Mouse (Mus musculus) frontal cortex, adult (tissue): ENCODE measurements around the gene Nsl1.

Experiments
- ATAC-seq: cut with Nextera tagmentation; 2 replicates; pipeline ENCODE4 v1.9.2; 2017; ENCODE audit warnings: mild to moderate bottlenecking, moderate library complexity, mixed read lengths; ENCODE audit not compliant: low TSS enrichment

Nsl1 gene

DNA sequence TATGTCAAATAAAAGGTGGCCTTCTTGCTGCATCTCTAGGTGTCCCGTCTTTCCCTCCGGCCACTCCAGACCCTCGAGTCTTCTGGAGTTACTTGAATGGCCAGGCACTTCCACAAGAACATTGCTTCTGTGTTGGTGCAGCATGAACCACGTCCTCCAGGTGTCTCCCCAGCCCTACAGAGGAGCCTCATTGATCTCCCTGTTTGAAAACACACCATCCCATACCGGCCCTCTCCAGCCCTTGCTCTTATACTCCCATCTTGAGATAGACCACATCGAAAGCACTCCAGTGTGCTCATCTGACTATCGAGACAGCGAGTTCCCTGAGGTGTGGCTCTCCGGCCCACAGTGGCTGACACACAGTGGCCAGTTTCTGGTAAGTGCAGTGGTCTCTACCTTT, 32.2 kb downstream of the Nsl1 start:
- peak; percentile 27; the same call in 1 of the 2 replicates for ATAC-seq

DNA sequence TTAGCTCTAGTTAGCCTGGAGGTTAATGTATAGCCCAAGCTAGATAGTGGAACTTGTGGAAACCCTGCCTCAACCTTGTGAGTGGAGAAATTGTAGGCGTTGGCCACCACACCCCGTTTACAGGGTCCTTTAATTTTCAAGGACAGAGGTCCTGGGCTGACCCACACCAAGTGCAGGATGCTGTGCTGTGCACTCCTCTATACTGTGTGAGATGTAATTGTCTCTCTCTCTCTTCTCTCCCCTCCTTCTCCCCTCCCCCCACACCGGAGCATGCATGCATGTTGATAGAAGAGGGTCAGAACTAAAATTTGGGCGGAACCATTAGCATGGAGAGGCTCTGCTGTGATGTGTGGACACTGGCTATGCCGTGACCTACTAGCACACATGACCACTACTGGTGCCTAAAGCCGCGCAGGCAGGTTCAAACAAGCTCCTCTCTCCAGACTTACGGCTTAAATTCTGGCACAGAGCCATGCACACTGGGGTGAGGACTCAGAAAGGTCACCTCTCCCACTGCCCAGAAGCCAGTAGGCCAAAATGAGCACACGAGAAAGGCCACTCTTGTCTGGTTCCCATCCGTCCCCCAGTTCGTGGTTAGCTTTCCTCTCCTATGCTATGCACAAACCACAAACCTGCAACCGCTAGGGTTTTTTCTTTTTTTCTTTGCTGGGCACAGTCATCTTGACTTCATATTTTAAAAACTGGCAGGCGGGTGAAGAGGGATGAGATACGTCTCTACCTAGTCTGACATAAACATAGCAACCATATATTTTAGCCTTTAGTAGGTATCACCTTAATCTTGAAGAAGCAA, 34.3 kb downstream of the Nsl1 start:
- ATAC-seq = no peak

DNA sequence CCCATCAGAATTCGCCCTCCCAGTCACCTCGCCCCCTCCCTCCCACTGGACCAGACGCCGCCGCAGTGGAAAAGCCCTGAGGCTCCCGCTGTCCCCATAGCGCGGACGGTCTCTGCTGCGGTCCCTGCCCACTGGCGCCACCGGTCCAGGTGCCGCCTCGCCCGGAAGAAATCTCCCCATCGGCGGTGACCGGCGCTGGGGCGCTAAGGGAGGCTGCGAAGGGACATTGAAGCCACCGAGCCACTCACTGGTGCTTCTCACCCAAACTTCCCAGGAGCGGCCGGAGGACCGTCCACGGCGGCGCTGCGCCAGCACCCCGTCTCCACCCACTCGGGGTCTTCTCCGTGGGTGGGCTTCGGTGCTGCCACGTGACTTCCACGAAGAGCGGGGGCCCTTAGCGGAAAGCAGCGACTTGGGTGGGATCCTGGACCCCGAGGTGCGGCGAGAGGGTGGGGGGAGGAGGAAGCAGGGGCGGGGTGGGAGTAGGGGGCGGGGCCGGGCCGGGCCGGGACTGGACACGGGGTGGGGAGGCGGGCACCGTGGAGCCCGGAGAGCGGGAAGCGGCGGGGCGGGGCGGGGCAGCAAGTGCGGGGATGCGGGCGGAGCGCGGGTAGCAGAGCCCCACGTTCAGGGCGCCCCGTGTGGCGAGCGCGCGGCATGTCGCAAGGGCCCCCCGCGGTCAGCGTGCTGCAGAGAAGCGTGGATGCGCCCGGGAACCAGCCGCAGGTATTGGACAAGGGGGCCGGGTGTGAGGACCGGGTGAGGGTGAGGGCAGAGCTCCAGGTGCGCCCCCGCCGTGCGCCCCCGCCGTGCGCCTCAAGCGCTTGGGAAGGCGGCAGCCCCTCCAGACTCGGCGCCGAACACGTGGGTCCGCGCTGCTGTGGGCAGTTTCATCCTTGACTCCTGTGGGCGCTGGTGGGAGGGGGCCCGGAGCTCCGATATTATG, 35.3 kb downstream of the Nsl1 start, which contains the start of gene Batf3:
Gene Batf3 (plus strand): TSS at position 46 of the 946 bp plus-strand sequence.
- peak; percentile 45; the same call in 1 of the 2 replicates for ATAC-seq

DNA sequence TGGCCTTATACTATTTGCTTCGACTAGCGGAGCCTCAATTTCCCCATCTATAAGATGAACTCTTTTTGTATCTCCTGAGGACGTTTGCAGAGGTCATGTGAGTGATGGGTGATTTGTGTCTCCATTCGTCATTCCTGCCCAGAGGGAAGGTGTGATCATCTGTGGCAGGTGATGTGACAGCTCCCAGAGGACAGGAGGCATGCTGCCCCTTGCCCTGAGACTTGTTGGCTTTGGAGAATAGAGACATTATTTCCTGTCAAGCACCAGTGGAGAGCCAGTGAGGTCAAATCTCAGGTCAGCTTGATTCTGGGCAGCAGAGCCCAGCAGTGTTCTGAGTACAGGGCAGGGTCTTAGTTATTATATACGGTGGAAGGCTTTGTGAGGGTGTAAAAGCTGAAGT, 36.3 kb downstream of the Nsl1 start:
- no peak for ATAC-seq

DNA sequence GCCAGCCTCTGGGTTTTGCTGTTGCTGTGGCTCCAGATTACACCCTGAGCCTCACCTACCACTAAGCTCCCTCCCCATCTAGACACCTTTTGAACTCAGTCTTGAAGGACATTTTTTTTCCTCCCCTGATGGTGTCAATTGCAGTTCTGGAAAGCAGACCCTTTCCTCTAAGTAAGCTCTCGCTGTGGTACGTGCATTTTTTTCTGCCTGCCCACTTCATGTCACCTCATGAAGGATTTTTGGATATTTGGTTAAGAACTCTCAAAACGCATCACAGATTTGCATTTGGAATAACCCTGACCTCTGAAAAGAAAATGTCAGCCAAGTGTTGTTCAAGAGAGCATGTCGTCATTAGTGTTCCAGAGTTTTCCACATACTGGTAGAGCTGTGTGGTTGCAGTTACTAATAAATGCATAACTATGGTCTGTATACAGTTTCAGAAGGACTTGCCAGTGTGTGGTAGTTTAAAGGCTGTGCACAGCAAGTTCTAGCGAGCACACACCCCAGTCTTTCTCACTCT, 37.0 kb downstream of the Nsl1 start:
- no peak for ATAC-seq

DNA sequence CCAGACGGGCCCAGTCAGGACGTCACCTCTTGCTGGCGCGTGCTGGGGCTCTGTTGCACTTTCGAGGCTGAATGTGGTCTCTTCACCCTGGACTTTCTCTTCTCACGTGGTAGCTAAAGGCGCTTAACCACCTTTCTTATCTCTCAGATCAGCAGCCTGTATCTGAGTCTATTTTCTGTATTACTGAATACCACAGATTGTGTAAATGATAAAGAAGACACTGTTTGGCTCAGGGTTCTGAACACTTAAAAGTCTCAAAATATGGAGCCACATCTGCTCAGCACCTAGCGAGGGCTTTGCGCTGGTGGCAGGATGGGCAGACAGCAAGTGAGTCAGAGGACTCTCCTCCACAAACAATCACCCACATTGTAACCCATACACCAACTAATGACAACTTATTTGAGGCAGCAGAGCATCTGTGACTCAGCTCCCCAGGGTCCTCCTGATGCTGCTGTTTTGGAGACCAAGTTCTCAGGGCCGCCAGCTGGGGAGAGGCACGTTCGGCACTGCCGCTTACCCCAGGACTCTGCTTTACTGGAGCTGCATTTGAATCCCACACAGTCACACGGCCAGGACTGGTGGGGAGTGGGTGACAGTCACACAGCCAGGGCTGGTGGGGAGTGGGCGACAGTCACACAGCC, 40.0 kb downstream of the Nsl1 start:
- ATAC-seq = no peak

DNA sequence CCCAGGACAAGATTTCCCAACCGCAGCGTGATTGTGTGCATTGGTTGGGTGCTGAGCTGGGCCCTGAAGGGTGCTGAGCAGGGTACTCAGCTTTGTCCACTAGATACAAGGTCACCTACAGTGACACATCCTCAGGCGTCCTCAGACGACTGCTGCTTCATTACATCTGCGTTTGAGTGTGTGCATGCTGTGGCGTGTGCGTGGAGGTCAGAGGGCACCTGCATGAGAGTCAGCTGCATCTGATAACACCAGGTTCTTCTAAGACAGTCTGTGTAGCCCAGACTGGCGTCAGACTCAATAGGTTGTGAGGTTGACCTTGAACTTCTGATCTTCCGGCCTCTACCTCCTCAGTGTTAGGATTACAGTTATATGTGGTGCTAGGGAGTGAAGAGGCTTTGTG, 42.4 kb downstream of the Nsl1 start:
- ATAC-seq = no peak

DNA sequence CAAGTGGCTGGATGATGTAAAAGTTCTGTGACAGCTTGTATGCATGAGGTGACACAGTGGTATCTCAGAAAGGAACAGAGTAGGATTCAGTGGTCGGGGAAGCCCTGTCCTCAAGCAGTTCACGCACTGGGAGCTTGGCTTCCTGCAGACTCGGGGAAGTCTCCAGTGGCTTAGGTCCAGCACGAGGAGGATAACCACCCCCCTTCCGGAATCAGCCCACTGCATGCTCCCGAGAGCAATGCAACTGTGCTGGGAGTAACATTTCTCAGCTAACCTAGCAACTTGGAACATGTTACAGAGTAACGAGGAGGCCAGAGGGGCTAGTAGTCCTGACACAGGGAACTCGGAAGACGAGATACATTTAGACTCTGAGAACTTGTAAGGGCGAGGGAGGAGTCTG, 44.5 kb downstream of the Nsl1 start:
- no peak for ATAC-seq

DNA sequence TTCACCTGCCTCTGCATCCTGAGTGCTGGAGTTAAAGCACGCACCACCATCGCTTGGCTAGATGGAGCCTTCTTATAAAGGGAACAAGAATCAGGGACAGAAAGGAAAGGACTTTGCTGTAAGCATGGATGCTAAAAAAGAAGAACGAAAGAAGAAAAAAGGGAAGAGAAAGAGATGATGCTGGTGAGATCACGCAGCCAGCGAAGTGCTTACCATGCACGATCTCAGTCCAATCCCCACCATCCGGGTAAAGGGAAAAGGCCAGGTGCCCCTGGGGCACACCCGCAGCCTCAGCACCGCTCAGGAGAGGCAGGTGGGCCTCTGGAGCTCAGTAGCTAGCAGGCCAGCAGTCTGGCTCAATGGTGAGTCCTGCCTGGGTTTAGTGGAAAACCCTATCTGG, 47.1 kb downstream of the Nsl1 start:
- ATAC-seq = no peak

DNA sequence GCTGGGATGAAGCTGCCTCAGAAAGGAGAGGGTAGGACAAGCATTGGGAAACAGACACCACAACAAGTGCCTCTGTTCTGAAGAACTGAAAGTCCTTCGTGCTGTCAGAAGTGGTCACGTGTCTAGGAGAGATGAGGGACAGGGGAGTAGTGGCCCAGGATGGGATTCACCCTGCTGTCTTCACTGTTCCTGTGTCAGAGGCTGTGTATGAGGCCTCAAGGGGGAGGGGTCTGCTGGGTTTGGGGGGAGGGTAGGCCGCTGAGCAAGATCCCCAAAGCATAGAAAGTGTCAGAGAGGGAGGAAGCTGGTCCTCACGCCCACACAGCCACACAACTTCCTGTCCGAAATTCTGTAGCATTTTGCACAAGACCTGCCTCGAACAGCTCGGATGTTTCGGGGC, 48.3 kb downstream of the Nsl1 start:
- ATAC-seq = no peak

DNA sequence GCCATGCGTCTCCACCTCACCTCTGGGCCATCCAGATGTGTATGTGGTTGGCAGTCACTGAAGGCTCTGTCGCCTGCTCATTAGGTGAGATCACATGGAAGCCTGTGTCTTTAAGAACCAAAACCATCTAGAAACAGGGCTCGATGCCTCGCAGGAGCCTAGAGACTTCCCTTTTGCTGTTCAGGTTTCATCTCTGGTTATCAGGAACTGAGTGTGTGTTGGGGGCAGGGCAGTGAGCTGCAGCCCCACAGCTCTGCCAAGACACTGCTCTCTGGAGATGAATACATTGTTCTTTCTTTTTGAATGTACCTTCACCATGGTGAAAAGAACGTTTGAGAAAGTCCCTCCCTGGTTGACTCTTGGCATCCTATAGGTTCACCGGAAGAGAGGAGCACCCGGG, 52.1 kb downstream of the Nsl1 start:
- no peak for ATAC-seq

DNA sequence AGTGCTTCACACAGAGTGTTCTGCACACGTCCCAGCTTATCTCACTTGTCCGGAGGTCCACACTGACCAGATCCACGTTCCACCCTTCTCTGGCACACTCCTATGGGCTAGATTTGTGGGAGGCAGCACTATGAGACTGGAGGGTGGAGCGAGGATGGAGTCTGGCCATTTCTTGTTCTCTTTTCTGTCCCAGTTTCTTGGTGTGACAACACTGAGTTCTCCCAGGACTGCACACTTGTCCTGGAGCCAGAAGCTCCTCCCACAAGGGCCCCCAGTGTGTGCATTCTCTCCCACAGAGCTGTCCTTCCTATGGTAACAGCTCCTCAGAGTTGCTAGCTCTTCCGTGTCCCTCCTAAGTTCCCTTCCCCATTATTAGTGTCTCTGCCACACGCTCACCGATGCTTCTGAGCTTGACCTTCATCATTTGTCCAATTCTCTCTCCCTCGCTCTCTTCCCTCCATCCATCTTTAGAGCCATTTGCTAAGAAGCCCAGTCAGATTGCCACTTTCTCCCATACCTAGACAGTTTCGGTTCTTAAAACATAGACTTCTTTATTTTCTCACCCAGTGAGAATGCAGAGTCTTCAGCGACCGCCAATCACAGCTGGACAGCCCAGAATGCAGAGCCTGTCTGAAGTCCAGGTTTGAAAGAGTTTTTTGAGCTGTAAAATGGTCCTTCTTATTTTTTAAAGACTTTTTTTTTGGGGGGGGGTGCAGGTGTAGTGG, 52.9 kb downstream of the Nsl1 start:
- ATAC-seq = peak; percentile 73; the same call in 1 of the 2 replicates

DNA sequence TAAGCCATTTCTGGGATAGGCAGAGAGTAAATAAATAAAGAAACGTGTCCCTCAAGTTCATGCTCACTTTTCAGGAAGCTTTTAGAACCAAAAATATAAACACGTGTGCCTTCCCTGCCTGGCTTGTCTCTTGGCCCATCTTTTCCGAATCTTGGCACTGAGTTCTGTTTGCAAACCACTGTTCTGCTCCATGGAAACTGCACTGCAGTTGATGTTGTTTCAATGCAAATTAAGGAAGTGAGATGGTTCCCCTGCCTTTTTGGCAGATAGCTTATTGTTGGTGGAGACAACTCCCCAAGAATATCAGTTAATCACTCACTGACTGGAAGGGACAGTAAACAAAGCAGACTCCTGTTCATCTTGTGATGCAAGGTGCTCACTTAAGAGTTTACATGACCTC, 59.9 kb downstream of the Nsl1 start:
- no peak for ATAC-seq

DNA sequence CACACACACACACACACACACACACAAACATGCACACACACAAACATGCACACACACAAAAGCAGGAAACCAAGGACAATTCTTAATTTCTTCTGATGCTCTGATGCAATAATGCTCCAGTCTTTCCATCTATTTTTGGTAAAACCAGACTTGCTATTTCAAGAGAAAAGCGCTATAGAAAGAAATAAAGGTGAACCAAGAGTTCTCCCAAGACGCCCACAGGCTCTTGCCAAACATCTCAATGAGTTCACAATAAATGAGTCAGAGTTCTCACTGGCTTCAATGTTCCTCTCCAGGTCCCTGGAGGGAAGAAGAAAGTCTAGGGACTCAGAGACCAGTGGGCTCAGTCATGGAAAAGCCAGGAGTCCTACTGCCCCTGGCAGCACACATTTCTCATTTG, 60.9 kb downstream of the Nsl1 start:
- 0 out of 2 replicates have a peak, but pooled peaks have one; percentile 29 for ATAC-seq

DNA sequence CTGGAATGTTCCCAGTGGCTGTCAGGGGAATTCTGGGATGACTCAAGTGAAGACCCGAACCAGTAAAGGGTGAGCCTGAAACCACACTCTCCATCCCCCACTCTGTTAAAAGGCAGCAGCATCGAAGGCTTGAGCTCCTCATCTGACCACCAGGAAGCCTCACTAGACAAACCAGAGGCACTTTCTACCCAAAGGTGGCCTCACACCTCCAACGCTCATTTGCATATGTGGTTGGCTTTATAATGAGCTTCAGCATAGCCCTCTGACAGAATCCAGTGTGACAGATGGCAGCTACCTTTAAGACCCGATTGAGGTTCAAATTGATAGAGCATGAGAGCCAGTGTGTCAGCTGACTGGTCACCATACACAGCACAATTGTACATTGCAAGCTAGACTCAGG, 61.5 kb downstream of the Nsl1 start:
- no peak for ATAC-seq

DNA sequence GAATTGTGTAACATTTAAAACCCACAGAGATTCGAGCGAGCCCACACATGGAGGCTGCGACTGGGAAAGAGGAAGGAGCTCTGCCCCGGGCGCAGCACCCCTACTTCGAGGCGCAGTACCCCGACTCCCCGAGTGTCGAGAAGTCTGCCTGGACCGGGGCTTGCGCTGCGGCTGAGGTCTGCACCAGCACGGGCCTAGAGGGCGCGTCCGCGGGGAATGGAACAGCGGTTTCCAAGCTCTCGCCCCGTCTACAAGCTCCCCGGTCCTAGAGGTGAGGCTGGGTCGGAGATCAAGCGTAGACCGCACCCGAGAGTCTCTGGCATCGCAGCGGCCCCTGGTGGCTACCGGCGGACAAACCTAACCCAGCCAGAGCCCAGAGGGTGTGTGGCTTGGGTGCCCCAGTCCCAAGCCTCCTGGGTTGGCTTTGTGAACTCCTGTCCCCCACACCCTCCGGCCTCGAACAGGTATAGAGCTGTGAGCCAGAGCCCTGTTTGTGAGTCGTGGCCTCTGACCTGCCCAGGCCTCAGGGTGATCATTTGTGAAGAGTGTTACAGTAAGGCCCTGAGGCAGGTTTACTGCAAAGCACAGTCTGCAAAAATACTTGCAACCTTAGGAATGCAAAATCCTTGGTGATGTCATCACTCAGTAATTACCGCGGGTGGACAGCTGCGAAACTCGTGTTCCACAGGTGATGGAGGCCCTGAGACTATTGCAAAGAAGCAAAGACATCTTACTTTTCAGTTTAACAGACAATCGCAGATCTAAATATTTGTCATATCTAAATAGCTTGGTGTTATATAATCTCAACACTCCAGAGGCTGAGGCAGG, 63.2 kb downstream of the Nsl1 start:
- ATAC-seq = peak; percentile 87

DNA sequence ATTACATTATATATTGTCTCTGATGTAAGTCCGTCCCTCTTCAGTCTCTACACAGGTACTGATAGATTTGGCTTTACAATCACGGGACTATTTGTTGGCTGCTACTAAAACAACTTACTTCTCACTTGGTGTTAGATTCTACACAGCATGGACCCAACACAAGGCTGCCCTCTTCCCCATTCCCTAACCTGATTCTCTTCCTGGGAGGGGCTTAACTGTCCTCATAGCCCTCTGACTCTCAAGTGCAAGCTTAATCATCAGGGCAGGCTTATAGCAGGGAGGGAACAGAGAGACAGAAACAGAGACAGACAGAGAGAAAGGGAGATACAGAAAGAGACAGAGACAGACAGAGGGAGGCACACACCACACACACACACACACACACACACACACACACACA, 68.9 kb downstream of the Nsl1 start:
- ATAC-seq = no peak

DNA sequence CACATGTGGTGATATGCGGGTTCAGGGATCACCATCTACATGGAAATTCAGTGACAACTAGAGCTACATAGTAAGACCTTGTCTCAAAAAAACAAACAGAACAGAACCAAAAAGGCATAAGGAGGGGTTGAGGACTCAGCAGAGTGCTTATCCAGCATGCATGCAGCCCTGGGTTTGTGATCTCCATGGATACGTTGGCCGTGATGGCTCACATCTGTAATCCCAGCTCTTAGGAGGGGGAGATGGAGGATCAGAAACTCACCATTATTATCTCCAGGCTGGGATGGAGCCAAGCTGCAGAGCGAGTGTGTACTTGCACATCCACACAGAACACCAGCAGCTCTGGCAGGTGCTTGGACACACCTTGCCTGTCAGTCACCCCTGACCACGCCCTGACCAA, 69.4 kb downstream of the Nsl1 start:
- no peak for ATAC-seq

DNA sequence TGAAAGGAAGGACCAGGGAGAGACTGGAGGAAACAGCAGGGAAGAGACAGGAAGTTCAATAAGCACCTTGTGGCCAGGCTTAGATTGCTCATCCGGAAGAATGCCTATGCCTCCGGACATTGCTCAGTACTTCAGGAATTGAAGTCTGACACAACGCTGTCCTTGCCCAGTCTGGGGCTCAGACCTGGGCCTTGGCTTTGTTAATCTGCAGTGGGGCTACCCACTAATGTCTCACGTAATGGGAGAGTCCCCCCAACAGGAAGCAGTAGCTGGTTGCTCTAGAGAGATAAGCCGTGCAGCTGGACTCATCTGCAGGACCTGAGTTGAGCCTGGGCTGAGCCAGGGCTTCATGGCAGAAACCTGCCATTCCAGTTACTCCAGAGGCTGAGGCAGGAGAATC, 70.1 kb downstream of the Nsl1 start:
- ATAC-seq = no peak

DNA sequence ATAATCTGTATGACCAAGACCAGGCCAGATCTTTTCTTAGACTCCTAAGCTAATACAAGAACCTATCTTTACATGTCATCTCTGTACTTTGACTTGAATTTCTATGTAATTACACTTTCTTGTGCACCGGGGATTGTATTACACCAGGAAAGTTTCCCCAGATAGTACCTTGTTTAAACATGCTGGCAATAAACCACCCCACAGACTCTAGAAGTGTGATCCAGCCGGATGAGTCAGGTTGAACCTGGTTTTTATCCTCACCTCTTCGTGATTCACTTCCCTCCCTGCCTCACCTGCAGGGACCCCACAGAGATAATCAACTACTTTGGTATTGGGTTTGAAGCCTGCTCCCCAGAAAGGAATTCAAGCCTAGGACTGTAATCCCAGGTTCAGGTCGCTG, 72.6 kb downstream of the Nsl1 start:
- no peak for ATAC-seq
